Mouse (Mus musculus) left cerebral cortex, adult 11 months (tissue): Measurements from ENCODE around the gene Olfr1348.
"Not testable (repeated sequence)": the region's sequence is repeated elsewhere in the genome, so short reads cannot be mapped to it uniquely, and the experiment has no call there.

Source experiments
- DNase-seq: peaks from one replicate; pipeline ENCODE4 v3.0.0; 2022; ENCODE audit warnings: low spot score

The Olfr1348 gene

DNA sequence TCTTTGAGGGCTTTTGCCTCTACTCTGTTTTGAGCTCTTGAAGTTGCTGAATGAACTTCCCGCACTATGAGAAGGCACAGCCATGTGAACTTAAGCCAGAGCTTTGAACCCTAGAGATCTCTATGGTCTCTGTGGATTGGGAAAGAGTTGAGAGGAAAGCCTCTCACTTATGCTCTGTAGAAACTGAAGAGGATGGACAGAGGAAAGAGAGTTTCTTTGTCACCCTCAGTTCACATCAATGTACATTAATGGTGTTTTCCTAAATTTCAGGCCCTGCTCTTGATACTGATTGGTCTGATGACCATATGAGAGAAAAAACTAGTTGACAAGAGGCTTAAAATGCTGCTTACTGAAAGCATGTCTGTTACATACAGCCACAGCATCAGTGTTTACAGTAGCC lies at the start of gene Olfr1348:
Gene Olfr1348 (minus strand): TSS at position 101 of the 400 bp plus-strand sequence.
- no peak for DNase-seq

DNA sequence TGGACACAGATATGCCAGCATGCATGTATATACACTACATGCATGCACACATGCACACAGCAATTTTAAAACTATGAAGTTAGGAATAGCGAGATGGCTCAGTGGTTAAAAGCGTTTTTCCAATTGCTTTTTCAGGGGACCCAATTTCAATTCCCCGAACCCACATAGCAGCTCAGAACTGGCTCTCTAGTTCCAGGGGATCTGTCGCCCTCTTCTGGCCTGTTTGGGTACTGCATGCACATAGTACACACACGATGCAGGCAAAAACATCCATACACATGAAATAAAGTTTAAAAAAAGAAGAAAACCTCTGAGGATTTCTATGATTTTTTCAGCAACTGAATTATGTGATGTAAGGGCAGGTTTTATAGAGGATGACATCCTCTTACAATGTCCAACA lies 17.6 kb upstream of the Olfr1348 start:
- no peak for DNase-seq

DNA sequence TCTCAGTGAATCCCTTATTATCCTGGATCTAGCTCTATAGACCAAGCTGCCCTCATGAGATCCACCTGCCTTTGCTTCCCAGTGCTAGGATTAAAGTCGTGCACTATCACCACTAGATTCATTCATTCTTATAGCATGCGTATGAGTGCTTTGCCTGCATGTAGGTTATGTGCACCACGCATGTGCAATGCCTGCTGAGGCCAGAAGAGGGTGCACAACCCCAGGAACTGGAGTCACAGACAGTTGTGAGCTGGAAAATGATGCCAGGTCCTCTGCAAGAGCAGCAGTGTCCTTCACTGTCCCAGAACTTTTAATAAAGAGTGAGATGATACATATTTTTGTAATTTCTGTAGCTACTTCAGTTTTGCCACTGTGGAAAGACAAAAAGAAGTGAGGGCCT lies 16.5 kb upstream of the Olfr1348 start:
- no peak for DNase-seq

DNA sequence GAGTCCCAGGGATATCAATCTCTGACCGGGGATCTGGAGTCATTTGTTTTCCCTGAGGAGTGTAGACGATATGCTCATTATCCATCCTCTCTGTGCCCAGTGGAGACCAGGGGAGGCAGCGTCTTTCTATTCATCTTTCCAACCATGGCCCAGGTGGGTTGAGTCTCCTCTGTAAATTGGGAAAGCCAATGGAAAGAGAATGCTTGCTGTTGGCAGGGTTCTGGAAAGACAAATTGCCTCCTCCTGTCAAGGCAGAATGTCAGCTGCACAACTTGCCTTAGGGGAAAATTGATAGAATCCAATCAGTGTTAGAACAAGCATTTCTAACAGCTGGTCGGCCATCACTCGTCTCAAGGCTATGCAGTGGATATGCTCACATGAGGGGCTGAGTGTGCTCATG lies 14.3 kb upstream of the Olfr1348 start, which contains the start of gene Olfr1349:
Gene Olfr1349 (minus strand): TSS at position 101 of the 400 bp plus-strand sequence.
- no peak for DNase-seq

DNA sequence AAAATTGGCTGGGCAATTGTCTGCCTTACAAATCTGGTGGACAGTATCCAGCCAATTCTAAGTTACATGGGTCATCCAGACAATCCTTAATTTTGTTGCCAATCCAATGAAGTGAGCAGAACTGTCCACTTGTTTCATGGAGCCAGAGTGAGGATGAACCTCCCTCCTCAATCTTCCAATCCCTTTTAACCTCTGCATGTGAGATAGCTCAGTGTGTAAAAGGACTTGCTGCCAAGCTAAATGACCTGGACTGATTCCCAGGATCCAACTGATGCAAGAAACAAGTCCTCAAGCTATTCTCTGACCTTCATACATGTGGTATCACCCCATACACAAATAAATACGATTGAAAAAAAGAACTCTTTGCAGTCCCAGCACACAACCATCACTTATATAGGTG lies 13.1 kb upstream of the Olfr1348 start:
- no peak for DNase-seq

DNA sequence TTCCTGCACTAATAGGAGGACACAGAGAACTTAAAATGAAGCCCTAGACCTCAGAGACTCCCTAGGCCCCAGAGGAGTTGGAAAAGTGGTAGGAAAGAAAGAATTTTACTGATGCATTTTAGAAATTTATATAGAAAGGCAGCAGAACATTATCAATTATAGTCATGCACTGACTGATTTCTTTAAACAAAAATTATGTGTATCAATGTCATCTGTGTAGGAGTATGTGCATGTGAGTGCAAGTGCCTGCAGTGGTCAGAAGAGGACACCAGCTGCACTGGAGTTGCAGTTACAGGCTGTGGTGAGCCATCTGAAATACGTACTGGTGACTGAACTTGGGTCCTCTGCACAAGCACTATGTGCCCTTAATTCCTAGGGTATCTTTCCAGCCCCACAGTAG lies 8.9 kb downstream of the Olfr1348 start, which contains the start of gene Olfr1347:
Gene Olfr1347 (minus strand): TSS at position 101 of the 400 bp plus-strand sequence.
- no peak for DNase-seq

DNA sequence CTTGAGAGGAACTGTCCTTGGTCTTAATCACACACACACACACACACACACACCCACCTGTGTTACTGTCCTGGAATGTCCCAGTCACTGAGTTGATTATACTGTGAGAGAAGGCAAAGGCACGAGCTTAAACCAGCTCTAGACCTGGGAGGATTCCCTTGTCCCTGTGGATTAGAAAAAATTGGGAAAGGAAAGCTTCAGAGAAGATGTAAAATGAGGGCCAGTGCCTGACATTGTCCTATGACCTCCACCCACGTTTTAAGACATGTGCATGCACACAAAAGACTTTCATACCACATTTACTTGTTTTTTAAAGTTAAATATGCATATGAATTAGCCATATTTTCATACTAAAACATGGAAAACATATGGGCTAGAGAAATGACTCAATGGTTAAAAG lies 21.7 kb downstream of the Olfr1348 start, which contains the start of gene Olfr5:
Gene Olfr5 (minus strand): TSS at position 101 of the 400 bp plus-strand sequence.
- DNase-seq, result no peak

DNA sequence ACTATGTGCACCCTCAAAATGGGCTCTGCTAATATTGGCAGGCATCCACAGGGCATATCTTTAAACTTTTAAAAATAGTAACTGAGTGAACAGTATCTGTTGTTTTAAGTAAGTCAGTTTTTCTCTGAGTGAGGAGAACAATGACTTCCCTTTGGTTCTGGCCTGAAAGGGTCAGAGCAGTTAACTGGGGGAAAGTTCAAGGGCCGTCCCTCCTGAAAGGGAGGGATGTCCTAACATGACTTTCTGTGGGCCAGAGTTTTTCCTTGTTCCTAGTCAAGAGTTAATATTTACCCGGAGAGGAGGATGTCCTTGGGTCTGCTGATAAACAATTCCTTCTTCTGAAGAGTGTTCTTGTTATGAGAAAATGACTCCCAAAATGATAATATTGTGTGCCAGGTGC lies 30.9 kb downstream of the Olfr1348 start:
- DNase-seq, result not testable (repeated sequence)

DNA sequence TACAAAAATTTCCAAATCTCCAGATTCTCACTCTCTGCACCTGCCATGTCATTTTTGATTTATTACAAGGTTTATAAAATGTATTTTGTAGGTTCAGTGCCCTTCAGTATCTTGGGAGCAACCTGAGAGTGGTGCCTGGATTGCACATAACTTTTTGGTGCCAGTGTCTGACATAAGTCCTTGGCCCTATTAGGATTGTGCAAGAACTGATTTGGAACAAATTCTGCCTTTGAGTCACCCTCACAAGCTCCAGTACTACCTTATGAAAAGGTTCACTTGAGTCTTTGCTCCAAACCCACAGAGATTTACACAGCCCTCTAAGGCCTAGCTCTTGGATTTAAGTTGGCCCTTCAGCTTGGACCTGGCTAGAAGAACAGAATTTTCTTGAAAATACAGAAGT lies 41.6 kb downstream of the Olfr1348 start, which contains the start of gene Olfr1346:
Gene Olfr1346 (plus strand): TSS at position 151 of the 400 bp plus-strand sequence.
- no peak for DNase-seq

DNA sequence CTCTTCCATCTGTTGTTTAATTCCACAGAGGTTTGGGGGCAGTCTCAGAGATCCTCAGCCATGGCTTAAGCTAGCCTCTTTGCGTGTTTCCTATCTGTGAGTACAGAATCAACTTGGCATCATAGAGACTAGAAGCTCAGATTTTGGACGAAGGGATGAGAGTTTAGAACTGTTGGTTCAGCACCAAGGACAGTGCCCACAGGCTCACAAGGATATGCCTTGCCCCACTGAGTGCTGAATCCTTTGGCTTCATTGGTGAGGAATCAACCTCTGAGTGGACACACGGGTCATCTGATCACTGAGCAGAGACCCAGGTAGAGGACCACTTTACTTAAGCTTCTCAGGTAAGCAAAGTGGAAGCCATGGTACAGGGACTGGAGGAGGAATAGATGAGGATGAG lies 52.1 kb downstream of the Olfr1348 start:
- DNase-seq, result no peak

DNA sequence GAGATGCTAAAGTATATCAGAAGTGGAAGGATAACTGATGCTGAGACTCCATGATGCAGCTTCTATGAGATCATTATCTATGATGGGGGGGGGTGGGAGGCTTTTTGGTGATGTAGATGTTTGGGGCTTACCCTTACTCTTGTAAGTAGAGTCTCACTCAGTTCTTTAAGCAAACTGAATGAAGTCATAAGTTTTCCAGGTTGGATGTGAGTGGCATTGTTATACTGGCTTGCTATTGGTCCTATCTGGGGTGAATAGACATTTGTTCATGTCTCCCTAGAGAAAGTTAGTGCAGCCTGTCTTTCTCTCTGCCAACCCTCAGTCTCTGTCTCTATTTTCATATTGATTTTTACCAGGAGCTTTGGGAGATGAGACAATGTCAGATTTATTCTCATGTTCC lies 52.7 kb downstream of the Olfr1348 start, which contains the start of gene Olfr1336:
Gene Olfr1336 (plus strand): TSS at position 301 of the 400 bp plus-strand sequence.
- no peak for DNase-seq
